Mouse (Mus musculus) neural tube, embryonic 12.5 days (tissue): ENCODE measurements at regions not wholly inside any gene's neighbourhood (a gene's known extent, or its start where the extent isn't known, plus 50 kb on each side); places are given as distances from the start of the nearest gene placed in this dataset.
A peak's percentile ranks its signal among the peaks of the same experiment; 100 is the strongest.

ENCODE experiments used
- ATAC-seq: fragments of 200-750 bp; cut with Nextera tagmentation; 2 replicates; pipeline ENCODE4 v1.8.0; 2017; ENCODE audit warnings: low read depth, mild to moderate bottlenecking, moderate TSS enrichment, moderate library complexity; ENCODE audit not compliant: low FRiP score
- H3K27ac ChIP-seq: fragments of 300-500 bp; sonication (generic); 2 replicates; pipeline ENCODE4 v1.5.1; 2016
- H3K27me3 ChIP-seq: fragments of 300-500 bp; sonication (generic); replicated peaks from 2 replicates; pipeline ENCODE4 v1.6.1; 2016; ENCODE audit warnings: mild to moderate bottlenecking
- H3K36me3 ChIP-seq: fragments of 300-500 bp; sonication (generic); 2 replicates; pipeline ENCODE4 v1.6.1; 2016; ENCODE audit warnings: mild to moderate bottlenecking
- H3K4me1 ChIP-seq: fragments of 300-500 bp; sonication (generic); 2 replicates; pipeline ENCODE4 v1.6.1; 2016
- H3K4me2 ChIP-seq: fragments of 300-500 bp; sonication (generic); replicated peaks from 2 replicates; pipeline ENCODE4 v1.6.1; 2016; ENCODE audit warnings: mild to moderate bottlenecking
- H3K4me3 ChIP-seq: fragments of 300-500 bp; sonication (generic); 2 replicates; pipeline ENCODE4 v1.5.1; 2016
- H3K9ac ChIP-seq: fragments of 300-500 bp; sonication (generic); 2 replicates; pipeline ENCODE4 v1.6.1; 2016; ENCODE audit warnings: mild to moderate bottlenecking
- H3K9me3 ChIP-seq: fragments of 300-500 bp; sonication (generic); 2 replicates; pipeline ENCODE4 v1.6.1; 2016; ENCODE audit warnings: mild to moderate bottlenecking
- WGBS: fragments of 180-500 bp; shearing (Covaris S2); methylation state at CpG from one replicate; pipeline ENCODE4 v1.1.7; 2016; 5-methylcytosine and 5-hydroxymethylcytosine counted together

DNA sequence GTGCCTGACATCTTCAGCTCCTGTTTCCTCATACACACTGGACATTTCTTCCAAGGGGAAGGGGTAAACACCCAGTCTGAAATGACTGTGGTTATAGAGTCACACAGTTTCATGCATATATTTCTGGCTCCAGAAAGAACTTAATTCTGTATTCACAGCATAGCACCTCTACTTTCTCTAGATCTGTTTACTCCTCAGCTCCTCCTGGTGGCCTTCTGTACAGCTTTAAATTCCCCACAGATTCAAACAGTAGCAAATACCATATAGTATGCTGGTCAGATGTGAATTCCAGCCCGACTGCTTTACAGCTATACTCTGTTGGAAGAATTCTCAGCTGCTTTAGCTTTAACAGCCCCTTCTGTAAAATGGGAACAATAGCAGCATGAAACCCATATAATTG, 375.6 kb downstream of the 4930474N05Rik start:
- no peak overlapping the region for H3K27ac ChIP-seq
- no peaks in the 10 kb centered on the region for H3K27me3 ChIP-seq
- WGBS: 64% methylated on average over 1 of the region's 1 CpGs
- H3K9ac ChIP-seq: no peak overlapping the region
- no peaks in the 10 kb centered on the region for H3K4me1 ChIP-seq
- no peak overlapping the region for H3K4me2 ChIP-seq
- H3K9me3 ChIP-seq: no peaks in the 10 kb centered on the region
- no peaks in the 10 kb centered on the region for H3K36me3 ChIP-seq
- ATAC-seq: no peak
- no peak overlapping the region for H3K4me3 ChIP-seq

DNA sequence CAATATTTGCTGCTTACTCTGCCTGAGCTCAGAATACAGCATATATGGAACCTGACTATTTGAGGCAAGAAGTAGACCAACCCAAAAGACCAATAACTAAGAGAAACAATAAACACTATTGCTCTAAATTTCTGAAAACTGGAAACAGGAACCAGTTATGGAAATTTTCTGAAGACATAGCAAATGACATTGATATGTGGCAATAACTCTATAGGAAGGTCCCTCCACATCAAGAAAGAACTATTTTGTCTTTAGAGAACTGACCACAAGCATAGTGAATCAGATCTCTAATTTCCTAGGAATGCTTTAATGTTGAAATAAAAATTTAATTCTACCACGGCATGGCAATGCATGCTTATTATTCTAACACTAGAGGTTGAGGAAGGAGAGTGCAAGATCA, 358.3 kb downstream of the 4930474N05Rik start:
- no peak overlapping the region for H3K4me2 ChIP-seq
- no peaks in the 10 kb centered on the region for H3K9me3 ChIP-seq
- H3K4me1 ChIP-seq: no peaks in the 10 kb centered on the region
- no peaks in the 10 kb centered on the region for H3K27me3 ChIP-seq
- 76% methylated on average over 1 of the region's 1 CpGs for WGBS
- H3K4me3 ChIP-seq: no peak overlapping the region
- H3K9ac ChIP-seq: no peak overlapping the region
- no peak overlapping the region for H3K27ac ChIP-seq
- no peaks in the 10 kb centered on the region for H3K36me3 ChIP-seq
- ATAC-seq: no peak

DNA sequence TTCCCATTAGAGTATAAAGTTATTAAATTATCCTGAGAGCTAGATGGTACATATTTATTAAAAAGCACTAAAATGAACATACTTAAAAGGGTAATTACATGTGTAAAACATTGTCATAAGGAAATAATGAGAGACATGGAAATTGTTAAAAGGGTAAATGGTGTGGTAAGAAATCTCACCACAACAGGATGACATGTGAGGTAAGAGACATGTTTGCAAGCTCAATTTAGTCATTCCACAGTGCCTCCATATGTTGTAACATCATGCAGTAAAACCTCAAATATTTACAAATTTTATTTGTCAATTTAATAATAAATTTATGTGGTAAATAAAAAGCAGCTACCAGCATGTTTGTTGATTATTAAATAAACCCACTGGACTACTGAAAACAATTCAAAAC, 355.4 kb downstream of the 4930474N05Rik start:
- Histone ChIP-seq H3K4me3 (no peak overlapping the region), H3K27ac (no peak overlapping the region), H3K9me3 (no peaks in the 10 kb centered on the region), H3K4me2 (no peak overlapping the region), H3K36me3 (no peaks in the 10 kb centered on the region), H3K9ac (no peak overlapping the region), H3K4me1 (no peaks in the 10 kb centered on the region), H3K27me3 (no peaks in the 10 kb centered on the region)
- ATAC-seq: no peak

DNA sequence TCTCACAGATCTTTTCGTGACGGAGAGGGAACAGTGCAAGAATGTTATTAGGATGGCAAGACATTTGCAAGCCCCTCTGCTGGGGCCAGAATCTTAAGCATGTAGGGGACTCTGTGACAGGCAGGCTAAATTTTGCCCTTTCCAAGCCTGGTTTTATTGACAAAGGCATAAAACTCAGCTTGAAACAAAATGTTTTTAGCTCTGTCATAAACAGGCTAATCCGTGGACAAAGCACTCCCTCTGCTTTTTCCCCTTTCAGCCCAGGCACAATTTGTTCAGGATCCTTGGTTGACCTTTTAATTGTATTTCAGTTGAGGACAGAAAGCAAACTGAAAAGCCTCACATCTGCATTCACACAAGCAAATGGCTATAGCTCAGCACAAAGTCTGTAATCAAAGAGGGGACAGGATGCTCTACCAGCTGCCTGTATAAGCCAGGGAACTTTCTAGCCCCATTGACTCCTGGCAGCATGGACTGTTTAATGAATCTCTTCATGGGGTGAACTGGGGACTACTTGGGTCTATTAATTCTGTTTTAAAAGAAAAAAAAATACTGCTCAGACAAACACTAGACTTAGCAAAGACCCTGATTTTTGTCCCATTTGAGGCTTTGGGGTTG, 320.0 kb downstream of the 4930474N05Rik start:
- H3K4me3 ChIP-seq: no peak overlapping the region
- no peaks in the 10 kb centered on the region for H3K36me3 ChIP-seq
- H3K9ac ChIP-seq: no peak overlapping the region
- peak; percentile 58; the same call in 1 of the 2 replicates for ATAC-seq
- no peak overlapping the region for H3K4me2 ChIP-seq
- H3K27me3 ChIP-seq: no peaks in the 10 kb centered on the region
- no peak overlapping the region for H3K27ac ChIP-seq
- H3K9me3 ChIP-seq: no peaks in the 10 kb centered on the region
- 20% methylated on average over 3 of the region's 3 CpGs for WGBS
- no peaks in the 10 kb centered on the region; the same call in 1 of the 2 replicates for H3K4me1 ChIP-seq

DNA sequence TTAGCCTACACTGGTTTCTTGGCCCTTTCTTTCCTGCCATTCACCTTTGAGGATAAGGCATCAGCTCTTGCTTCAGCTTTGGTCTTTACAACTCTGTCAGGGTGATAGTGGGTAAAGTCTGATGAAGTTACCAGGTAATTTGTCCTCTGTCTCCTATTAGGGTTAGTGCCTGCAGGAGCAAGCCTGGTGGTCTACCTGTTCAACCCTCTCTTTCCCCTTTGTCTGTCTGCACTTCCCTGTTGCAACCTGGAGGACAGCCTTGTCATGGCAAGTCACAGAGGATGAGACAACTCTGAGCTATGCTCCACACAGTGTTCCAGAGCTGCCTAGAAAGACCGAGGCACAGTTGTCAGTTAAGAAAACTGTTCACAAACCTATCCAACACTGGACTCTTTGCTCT, 319.5 kb downstream of the 4930474N05Rik start:
- no peak overlapping the region for H3K27ac ChIP-seq
- 0 out of 2 replicates have a peak, but pooled peaks have one; percentile 17 for ATAC-seq
- no peaks in the 10 kb centered on the region; the same call in 1 of the 2 replicates for H3K4me1 ChIP-seq
- H3K36me3 ChIP-seq: no peaks in the 10 kb centered on the region
- H3K9me3 ChIP-seq: no peaks in the 10 kb centered on the region
- H3K4me2 ChIP-seq: no peak overlapping the region
- no peaks in the 10 kb centered on the region for H3K27me3 ChIP-seq
- H3K9ac ChIP-seq: no peak overlapping the region
- WGBS: 54% methylated on average over 1 of the region's 1 CpGs
- H3K4me3 ChIP-seq: no peak overlapping the region
